Mouse (Mus musculus) forebrain, embryonic 11.5 days (tissue): Measurements from ENCODE around the gene Adgrf1. TPM values are rescaled to one million over a fixed set of nuclear protein-coding genes. Genes with fewer than 3 reads are reported as not detected.

Experiments used
- ATAC-seq: fragments of 200-750 bp; cut with Nextera tagmentation; replicated peaks from 2 replicates; pipeline ENCODE4 v1.8.0; 2017; ENCODE audit warnings: moderate TSS enrichment; ENCODE audit not compliant: low FRiP score
- DNase-seq: peaks from one replicate; pipeline ENCODE4 v3.0.0-alpha.2; 2017; ENCODE audit warnings: low spot score
- H3K27ac ChIP-seq: fragments of 300-500 bp; sonication (generic); 2 replicates; pipeline ENCODE4 v1.5.1; 2014; ENCODE audit warnings: low read depth, low read length
- H3K27me3 ChIP-seq: fragments of 300-500 bp; sonication (generic); 2 replicates; pipeline ENCODE4 v1.6.1; 2014; ENCODE audit warnings: mild to moderate bottlenecking, low read length, mixed read lengths; ENCODE audit not compliant: control insufficient read depth, insufficient read depth
- H3K36me3 ChIP-seq: fragments of 300-500 bp; sonication (generic); 2 replicates; pipeline ENCODE4 v1.6.1; 2014; ENCODE audit warnings: mild to moderate bottlenecking, low read length, moderate library complexity, mixed read lengths; ENCODE audit not compliant: control insufficient read depth, insufficient read depth
- H3K4me1 ChIP-seq: fragments of 300-500 bp; sonication (generic); replicated peaks from 2 replicates; pipeline ENCODE4 v1.6.1; 2014; ENCODE audit warnings: low read length, mixed read lengths; ENCODE audit not compliant: control insufficient read depth, insufficient read depth
- H3K4me2 ChIP-seq: fragments of 300-500 bp; sonication (generic); 2 replicates; pipeline ENCODE4 v1.6.1; 2014; ENCODE audit warnings: low read depth, mild to moderate bottlenecking, low read length, moderate library complexity, mixed read lengths; ENCODE audit not compliant: severe bottlenecking
- H3K4me3 ChIP-seq: fragments of 300-500 bp; sonication (generic); 2 replicates; pipeline ENCODE4 v1.5.1; 2014; ENCODE audit warnings: low read depth, low read length
- H3K9ac ChIP-seq: fragments of 300-500 bp; sonication (generic); 2 replicates; pipeline ENCODE4 v1.6.1; 2014; ENCODE audit warnings: low read length
- H3K9me3 ChIP-seq: fragments of 300-500 bp; sonication (generic); 2 replicates; pipeline ENCODE4 v1.6.1; 2016; ENCODE audit warnings: low read length, mixed read lengths; ENCODE audit not compliant: control insufficient read depth
- WGBS: fragments of 180-500 bp; shearing (Covaris S2); extraction: QIAGEN DNeasy Blood & Tissue Kit; methylation state at CpG from one replicate; pipeline ENCODE4 v1.1.7; 2014; 5-methylcytosine and 5-hydroxymethylcytosine counted together
- polyA plus RNA-seq: library from polyadenylated mRNA; unstranded; fragments of >200 nt; fragmentation: Nextera tagmentation; extraction: Ambion mirVana; gene quantifications from 2 replicates; pipeline ENCODE4 v1.2.1, GENCODE M21; 2014

The Adgrf1 gene
- not detected in 2 replicates for polyA plus RNA-seq

GRCm38 (mm10) chr17:43270161-43270560 lies at the start of gene Adgrf1:
Gene Adgrf1 (plus strand): TSS chr17:43270329.
- Histone ChIP-seq H3K27ac (no peak within 1 kb of the TSS), H3K9me3 (no peaks in the 10 kb centered on the region), H3K27me3 (no peaks in the 10 kb centered on the region), H3K9ac (no peak within 1 kb of the TSS), H3K36me3 (no peaks in the 10 kb centered on the region), H3K4me1 (peaks cover 3% of the 10 kb centered on the region; the same call in 1 of the 2 replicates), H3K4me2 (no peak within 1 kb of the TSS), H3K4me3 (no peak within 1 kb of the TSS)
- WGBS: 83% methylated on average over 6 of the region's 6 CpGs
- ATAC-seq (no peak), DNase-seq (no peak)

GRCm38 (mm10) chr17:43226101-43226500 lies 44.0 kb upstream of the Adgrf1 start:
- no peaks in the 10 kb centered on the region for H3K36me3 ChIP-seq
- no peak for ATAC-seq
- WGBS: 86% methylated on average over 6 of the region's 6 CpGs

GRCm38 (mm10) chr17:43229621-43230513 lies 40.3 kb upstream of the Adgrf1 start:
- Histone ChIP-seq H3K4me2 (0 out of 2 replicates have a peak overlapping the region, but pooled peaks have one; percentile 15), H3K4me1 (no peaks in the 10 kb centered on the region), H3K27me3 (no peaks in the 10 kb centered on the region), H3K27ac (no peak overlapping the region), H3K36me3 (no peaks in the 10 kb centered on the region), H3K4me3 (no peak overlapping the region), H3K9ac (no peak overlapping the region), H3K9me3 (no peaks in the 10 kb centered on the region)
- ATAC-seq (peak; percentile 82), DNase-seq (peak; percentile 70)
- WGBS: 52% methylated on average over 12 of the region's 12 CpGs

More at GRCm38 (mm10) chr17:43226101-43226500, 44.0 kb upstream of the Adgrf1 start:
- H3K9ac ChIP-seq: no peak overlapping the region
- H3K4me1 ChIP-seq: no peaks in the 10 kb centered on the region
- H3K9me3 ChIP-seq: no peaks in the 10 kb centered on the region
- no peak for DNase-seq
- no peak overlapping the region for H3K4me3 ChIP-seq
- H3K27me3 ChIP-seq: no peaks in the 10 kb centered on the region
- no peak overlapping the region for H3K4me2 ChIP-seq
- no peak overlapping the region for H3K27ac ChIP-seq

- H3K9me3 ChIP-seq: no peaks in the 10 kb centered on the region
- WGBS: 85% methylated on average over 7 of the region's 7 CpGs
- no peak overlapping the region for H3K9ac ChIP-seq
- H3K27me3 ChIP-seq: no peaks in the 10 kb centered on the region
- no peak for DNase-seq
- no peak for ATAC-seq
- no peaks in the 10 kb centered on the region for H3K4me1 ChIP-seq
- no peak overlapping the region for H3K4me2 ChIP-seq
- H3K27ac ChIP-seq: no peak overlapping the region
- no peaks in the 10 kb centered on the region for H3K36me3 ChIP-seq
- H3K4me3 ChIP-seq: no peak overlapping the region
Observed at GRCm38 (mm10) chr17:43230821-43231220, 39.3 kb upstream of the Adgrf1 start.

GRCm38 (mm10) chr17:43232769-43233168 lies 37.4 kb upstream of the Adgrf1 start:
- Histone ChIP-seq H3K9ac (no peak overlapping the region), H3K27ac (no peak overlapping the region), H3K4me3 (no peak overlapping the region), H3K4me1 (no peaks in the 10 kb centered on the region), H3K9me3 (no peaks in the 10 kb centered on the region), H3K36me3 (no peaks in the 10 kb centered on the region), H3K27me3 (no peaks in the 10 kb centered on the region), H3K4me2 (no peak overlapping the region)
- DNase-seq (no peak), ATAC-seq (no peak)
- 70% methylated on average over 6 of the region's 6 CpGs for WGBS

GRCm38 (mm10) chr17:43236656-43237250 lies 33.4 kb upstream of the Adgrf1 start:
- no peak overlapping the region for H3K27ac ChIP-seq
- H3K9me3 ChIP-seq: no peaks in the 10 kb centered on the region
- DNase-seq (no peak), ATAC-seq (no peak)
- H3K27me3 ChIP-seq: no peaks in the 10 kb centered on the region
- no peak overlapping the region for H3K4me3 ChIP-seq
- 89% methylated on average over 14 of the region's 14 CpGs for WGBS
- H3K4me1 ChIP-seq: no peaks in the 10 kb centered on the region
- H3K4me2 ChIP-seq: no peak overlapping the region
- H3K36me3 ChIP-seq: no peaks in the 10 kb centered on the region
- no peak overlapping the region for H3K9ac ChIP-seq

- WGBS: 76% methylated on average over 6 of the region's 6 CpGs
- H3K9ac ChIP-seq: no peak overlapping the region
- H3K27ac ChIP-seq: no peak overlapping the region
- DNase-seq (no peak), ATAC-seq (no peak)
- no peak overlapping the region for H3K4me3 ChIP-seq
- H3K36me3 ChIP-seq: no peaks in the 10 kb centered on the region
- no peaks in the 10 kb centered on the region for H3K27me3 ChIP-seq
- no peaks in the 10 kb centered on the region for H3K9me3 ChIP-seq
- no peaks in the 10 kb centered on the region for H3K4me1 ChIP-seq
- H3K4me2 ChIP-seq: no peak overlapping the region
Observed at GRCm38 (mm10) chr17:43239035-43239434, 31.1 kb upstream of the Adgrf1 start.

GRCm38 (mm10) chr17:43241134-43241533 lies 29.0 kb upstream of the Adgrf1 start:
- ATAC-seq: no peak
- no peak for DNase-seq

More at GRCm38 (mm10) chr17:43241134-43241533, 29.0 kb upstream of the Adgrf1 start:
- WGBS: 89% methylated on average over 10 of the region's 10 CpGs
- Histone ChIP-seq H3K4me2 (no peak overlapping the region), H3K4me3 (no peak overlapping the region), H3K27ac (no peak overlapping the region), H3K36me3 (no peaks in the 10 kb centered on the region), H3K27me3 (no peaks in the 10 kb centered on the region), H3K4me1 (no peaks in the 10 kb centered on the region), H3K9me3 (no peaks in the 10 kb centered on the region), H3K9ac (no peak overlapping the region)
